Mouse (Mus musculus) G1E (cell line): ENCODE measurements around the gene Ifne.

ENCODE experiments used
- CTCF ChIP-seq: IDR thresholded peaks from 2 replicates; pipeline ENCODE4 v1.5.1; 2012; ENCODE audit warnings: low read depth, low read length, inconsistent platforms, mixed read lengths
- GATA1 ChIP-seq: IDR thresholded peaks from 2 replicates; pipeline ENCODE4 v1.6.1; 2012; ENCODE audit warnings: borderline replicate concordance, low read length, inconsistent platforms, mixed read lengths
- POLR2AphosphoS5 ChIP-seq: IDR thresholded peaks from 2 replicates; pipeline ENCODE4 v1.6.1; 2012; ENCODE audit warnings: low read depth, low read length, inconsistent platforms; ENCODE audit not compliant: insufficient replicate concordance
- TAL1 ChIP-seq: conservative IDR thresholded peaks from 2 replicates; pipeline ENCODE4 v1.6.1; 2012; ENCODE audit warnings: low read depth, low read length, inconsistent platforms, mixed read lengths

GRCm38 (mm10) chr4:88876520-88876919 is 3.5 kb downstream of the Ifne start:
- TF ChIP-seq TAL1 (no peak), CTCF (no peak), GATA1 (no peak), POLR2AphosphoS5 (no peak)
